Mouse (Mus musculus): ENCODE data around the gene Rfx7.

Rfx7 gene

DNA sequence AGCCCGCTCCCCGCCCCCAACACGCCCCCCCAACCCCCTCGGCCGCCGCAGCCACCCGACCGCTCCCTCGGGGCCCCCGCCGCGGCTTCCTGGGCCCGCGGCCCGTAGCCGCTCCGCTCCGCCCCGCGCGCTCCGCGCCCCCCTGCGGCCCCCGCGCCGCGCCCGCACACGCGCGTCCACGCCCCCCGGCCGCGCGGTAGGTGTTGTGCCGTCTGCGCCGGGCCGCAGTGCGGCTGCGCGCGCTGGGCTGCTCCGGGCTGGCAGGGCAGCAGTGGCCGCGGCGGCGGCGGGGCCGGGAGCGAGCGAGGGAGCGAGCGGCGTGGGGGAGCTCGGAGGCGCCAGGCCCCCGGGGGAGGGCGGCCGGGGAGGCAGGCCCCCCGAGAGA, at the start of gene Rfx7:
TSS of gene Rfx7 (plus strand) at position 245 of the 385 bp plus-strand sequence.
- in situ Hi-C loops (cut with MboI): no loop called here

- in situ Hi-C loops (cut with MboI): no loop called here
Observed at GRCm38 (mm10) chr9:72488523-72488922, 43.5 kb upstream of the Rfx7 start.

DNA sequence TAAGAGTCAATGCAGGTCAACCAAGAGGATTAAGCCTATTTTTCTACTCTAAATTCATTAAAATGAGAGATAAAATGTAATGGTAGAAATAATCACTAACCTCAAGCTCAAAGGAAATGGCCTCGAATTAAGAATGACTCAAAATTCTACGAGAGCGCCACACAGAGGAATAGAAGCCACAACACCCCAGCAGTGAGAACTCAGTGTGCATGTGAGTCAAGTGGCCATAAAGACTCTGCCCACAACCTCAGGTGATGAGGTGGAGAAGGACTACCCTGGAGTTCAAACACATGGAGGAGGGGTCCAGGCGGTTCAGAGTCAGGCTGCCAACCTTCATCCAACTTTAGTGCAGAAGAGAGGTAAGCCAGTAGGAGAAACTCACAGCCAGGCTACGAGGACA, 42.9 kb upstream of the Rfx7 start:
- in situ Hi-C loops (cut with MboI): no loop called here

GRCm38 (mm10) chr9:72491559-72492193, 40.4 kb upstream of the Rfx7 start:
- in situ Hi-C loops (cut with MboI): no loop called here

DNA sequence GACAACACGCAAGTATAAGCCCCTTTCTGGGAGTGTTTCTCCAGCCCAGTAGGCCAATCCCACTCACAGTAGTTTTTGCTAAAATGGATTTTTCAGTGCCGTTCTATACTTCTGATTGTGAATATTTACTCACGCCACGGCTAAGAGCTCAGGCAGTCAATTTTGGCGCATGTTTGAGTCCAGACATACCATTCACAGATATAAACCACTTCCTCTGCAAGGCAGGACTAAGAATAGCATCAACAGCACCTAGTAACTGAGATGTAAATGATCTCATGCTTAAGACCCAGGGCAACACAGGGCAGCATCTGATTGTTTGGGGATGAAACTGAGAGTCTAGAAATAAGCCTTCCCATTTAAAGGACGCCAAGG, 39.9 kb upstream of the Rfx7 start, which contains the start of gene Tex9:
TSS of gene Tex9 (minus strand) at position 19 of the 372 bp plus-strand sequence.
- in situ Hi-C loops (cut with MboI): no loop called here

DNA sequence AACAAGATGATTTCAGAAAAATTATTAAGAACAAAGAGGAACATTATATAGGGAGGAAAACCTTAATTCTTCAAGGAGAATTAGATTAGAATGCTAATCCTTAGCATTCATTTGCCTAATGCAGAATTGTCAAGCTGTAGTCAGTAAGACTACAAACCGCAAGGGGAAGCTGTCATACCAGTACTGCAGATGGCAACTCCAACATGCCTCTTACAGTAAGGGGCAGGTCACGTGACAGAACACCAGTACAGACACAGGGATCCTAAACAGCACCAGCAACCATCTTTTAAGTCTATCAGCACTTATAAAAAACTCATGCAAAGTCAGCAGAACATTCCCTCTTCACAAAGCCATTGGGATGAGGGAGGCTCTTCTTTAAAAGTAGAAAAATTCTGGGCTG, 38.6 kb upstream of the Rfx7 start:
- in situ Hi-C loops (cut with MboI): no loop called here

DNA sequence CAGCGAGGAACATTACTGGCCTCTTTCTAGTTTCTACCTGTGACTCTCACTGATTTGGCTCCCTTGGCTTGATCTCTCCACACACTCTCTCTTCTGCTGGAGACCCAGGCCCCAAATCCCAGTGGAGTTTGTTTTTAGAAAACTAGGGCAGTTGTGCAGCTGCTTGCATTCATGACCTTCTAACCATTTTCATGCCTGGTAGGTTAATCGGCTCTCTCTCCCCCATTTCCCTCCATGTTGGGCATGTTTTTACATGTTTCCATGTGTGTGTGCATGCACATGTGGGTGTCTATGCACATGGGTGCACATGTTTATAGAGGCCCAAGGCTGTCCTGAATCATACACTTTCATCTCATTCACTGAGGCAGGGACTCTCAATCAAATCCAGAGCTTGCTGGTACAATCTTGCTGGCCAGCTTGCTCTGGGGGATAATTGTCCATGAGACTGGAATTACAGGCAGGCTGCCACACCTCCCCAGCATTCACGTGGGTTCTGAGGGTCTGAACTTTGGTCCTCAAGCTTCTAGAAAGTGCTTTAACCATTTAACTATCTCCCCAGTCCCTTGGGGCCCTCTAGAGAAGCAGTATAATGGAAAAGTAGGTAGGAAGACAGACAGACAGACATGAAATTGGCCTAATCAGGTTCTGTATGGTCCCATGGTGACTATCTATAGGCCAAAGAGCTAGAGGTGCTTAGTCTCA, 37.9 kb upstream of the Rfx7 start:
- in situ Hi-C loops (cut with MboI): no loop called here

DNA sequence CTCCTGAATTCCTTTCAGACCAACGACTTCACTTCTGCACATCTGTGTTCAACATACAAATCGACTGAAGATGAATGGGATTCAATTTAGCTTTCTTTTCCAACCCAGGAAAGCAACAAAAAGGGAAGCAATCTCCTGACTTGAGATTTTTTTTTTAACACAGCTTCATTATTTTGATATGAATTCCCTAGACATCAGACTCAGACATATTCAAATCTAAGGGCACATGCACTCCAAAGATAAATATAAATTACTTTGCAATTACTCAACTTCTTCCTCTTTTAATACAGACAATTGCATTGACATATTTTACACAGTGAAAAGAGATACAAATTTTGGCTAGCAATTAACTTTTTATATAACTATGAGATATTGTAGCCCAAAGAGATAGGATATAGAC, 35.3 kb upstream of the Rfx7 start:
- in situ Hi-C loops (cut with MboI): no loop called here

- in situ Hi-C loops (cut with MboI): no loop called here
Observed at GRCm38 (mm10) chr9:72497171-72497570, 34.9 kb upstream of the Rfx7 start.

DNA sequence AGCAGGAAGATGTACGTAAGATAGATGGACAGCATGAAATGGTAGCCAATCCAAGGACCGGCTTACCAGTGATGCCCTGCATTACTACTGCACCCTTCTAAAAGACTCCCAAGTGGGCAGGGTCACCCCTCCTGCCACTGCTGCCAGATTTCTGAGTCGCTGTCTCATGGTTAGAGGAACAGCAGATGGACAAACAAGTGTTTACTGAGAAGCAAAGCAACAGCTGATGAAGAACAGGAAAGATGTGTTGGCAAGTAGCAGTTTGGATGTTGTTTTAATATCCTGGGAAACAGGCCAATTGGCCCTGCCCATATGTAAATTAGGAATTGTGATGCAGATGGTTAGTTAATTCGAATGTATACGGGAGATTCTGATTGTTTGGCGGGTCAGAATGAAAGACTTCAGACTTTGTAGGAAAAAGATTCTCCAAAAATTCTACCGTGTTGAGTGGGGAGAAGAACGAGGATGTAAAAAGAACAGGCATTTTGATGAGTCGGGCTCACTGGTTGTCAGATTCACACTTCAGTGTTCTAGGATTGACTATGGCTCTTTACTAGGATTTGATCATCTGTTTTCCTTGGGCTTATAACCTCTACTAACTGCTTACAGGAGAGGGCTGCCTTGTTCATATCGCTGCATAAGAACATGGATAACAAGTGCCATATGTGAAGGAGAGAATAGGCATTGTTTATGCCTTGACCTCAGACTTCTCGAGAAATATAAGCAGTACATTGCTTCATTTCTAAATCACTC, 19.6 kb upstream of the Rfx7 start:
- in situ Hi-C loops (cut with MboI): no loop called here

- in situ Hi-C loops (cut with MboI): no loop called here
Observed at GRCm38 (mm10) chr9:72515366-72515765, 16.7 kb upstream of the Rfx7 start.

GRCm38 (mm10) chr9:72519246-72519645, 12.8 kb upstream of the Rfx7 start:
- in situ Hi-C loops (cut with MboI): no loop called here

DNA sequence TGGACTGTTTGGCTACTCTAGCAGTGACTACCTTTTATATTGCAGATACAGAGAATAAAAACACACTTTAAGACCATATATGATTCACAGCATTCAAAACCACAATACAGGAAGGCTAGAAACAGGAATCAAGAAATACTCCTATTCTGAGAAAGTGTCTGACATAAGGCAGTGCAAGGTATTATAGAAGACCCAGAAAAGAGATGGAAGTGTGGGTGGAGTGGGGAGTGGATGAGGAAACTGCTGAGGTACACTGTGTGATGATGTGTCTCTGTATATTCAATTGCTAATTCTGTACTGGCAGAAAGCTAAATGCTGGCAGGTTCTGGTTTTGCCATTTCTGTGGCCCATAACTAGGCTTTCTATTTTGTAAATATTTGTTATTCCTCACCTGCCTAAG, 11.2 kb upstream of the Rfx7 start:
- in situ Hi-C loops (cut with MboI): no loop called here

GRCm38 (mm10) chr9:72526091-72526490, 5.9 kb upstream of the Rfx7 start:
- in situ Hi-C loops (cut with MboI): no loop called here

DNA sequence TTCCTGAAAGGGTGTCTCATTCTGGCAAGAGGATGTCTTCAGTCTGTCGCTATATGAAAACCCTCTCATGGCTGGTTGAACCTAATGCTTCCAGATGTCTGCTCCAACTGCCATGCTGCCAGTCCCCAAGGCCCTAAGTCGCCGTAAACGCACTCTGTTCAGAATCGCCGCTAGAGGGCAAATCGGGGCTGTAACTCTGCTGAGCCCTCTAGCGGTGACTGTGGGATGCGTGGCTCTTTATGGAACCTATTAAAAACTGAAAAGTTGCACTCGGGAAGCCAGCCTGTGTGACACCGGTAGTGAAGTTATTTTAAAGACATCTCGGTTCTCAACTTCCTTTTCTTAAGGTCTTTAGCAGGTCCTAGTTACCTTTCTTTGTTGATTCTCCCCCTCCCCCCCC, 1.8 kb upstream of the Rfx7 start:
- in situ Hi-C loops (cut with MboI): no loop called here

DNA sequence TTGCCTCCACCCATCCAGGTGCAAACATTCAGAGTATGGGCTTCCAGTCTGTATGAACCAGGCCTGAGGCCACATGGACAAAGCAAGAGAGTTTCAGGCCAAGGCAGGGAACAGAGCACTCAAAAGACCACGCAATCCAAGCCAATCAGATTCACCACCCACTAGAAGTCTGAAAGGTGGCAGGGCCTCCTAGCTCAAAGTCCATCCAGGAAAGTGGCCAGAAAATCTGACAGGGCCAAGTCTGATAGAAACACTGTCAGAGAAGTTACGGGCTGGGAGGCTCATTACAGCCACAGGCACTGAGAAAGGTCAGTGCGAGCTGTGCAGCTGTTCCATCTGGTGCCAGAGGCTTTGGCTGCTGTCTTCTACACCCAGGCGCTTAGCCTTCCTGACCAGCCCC, 1.2 kb upstream of the Rfx7 start:
- in situ Hi-C loops (cut with MboI): no loop called here

GRCm38 (mm10) chr9:72531291-72531995, 597 bp upstream of the Rfx7 start:
- in situ Hi-C loops (cut with MboI): no loop called here

DNA sequence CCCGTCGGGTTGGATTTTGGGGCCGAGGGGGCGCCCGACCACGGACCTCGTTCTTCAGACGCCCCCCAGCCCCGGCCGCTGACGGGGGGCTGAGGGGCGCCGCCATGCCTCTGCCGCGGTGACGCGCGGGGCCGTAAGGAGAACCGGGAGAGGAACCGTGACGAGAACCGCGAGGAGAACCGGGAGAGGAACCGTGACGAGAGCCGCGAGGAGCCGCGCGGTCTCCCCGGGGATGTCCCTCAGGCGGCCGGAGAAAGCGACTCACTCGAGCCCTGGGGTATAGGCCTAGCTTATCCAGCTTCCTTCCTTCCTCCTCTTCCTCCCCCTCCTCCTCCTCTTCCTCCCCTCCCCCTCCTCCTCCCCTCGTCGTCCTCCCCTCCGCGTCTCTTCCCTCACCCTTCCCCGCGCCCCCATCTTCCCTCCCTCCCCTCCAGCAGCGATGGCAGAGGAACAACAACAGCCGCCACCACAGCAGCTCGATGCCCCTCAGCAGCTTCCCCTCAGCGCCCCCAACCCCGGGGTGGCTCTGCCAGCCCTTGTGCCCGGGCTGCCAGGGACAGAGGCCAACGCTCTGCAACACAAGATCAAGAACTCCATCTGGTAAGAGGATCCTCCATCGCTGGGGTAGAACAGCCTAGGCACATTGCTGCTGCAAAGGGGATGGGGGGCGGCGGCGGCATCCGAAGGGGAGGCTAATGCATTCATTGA, 495 bp downstream of the Rfx7 start:
- in situ Hi-C loops (cut with MboI): no loop called here

- in situ Hi-C loops (cut with MboI): no loop called here
Observed at GRCm38 (mm10) chr9:72533089-72533415, 1.0 kb downstream of the Rfx7 start.

GRCm38 (mm10) chr9:72534985-72535384, 2.9 kb downstream of the Rfx7 start:
- in situ Hi-C loops (cut with MboI): no loop called here

DNA sequence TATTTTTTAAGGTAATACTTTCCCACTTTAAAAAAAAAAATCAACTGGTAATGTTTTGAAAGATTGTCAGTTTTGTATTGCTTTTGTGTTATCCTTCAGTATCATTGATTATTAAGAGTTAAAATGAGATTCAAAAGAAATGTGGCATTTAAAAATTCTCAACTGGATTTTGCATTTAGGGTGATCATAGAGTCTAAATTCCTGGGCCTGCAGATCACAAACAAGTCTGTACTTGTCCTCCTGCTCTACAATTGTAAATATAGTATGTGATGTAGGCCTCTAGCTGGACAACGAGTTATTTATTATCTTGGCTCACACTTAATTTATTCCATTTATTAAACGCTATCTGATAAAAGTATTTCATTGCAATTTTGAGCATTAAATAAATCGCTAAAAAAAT, 3.4 kb downstream of the Rfx7 start:
- in situ Hi-C loops (cut with MboI): no loop called here

DNA sequence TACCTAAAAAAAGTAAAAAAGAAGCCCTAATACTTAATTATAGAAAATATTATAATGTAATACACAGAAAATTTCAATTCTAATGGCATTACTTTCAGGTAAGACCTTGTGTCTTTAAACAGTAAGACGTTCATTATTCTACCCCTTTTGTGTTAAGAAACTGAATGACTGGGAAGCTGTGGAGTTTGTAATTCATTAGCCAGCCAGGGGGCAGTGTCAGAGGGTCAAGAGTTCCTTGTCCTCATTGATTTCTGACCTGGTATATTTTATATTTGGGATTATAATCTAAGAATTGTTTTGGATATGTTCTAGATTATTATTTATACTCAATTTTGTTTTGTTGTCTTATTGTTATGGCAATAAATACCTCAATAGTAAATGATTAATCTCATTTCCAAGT, 5.0 kb downstream of the Rfx7 start:
- in situ Hi-C loops (cut with MboI): no loop called here
